9 mouse cellular contexts compared by ENCODE assay signal in the genomic region with DNA sequence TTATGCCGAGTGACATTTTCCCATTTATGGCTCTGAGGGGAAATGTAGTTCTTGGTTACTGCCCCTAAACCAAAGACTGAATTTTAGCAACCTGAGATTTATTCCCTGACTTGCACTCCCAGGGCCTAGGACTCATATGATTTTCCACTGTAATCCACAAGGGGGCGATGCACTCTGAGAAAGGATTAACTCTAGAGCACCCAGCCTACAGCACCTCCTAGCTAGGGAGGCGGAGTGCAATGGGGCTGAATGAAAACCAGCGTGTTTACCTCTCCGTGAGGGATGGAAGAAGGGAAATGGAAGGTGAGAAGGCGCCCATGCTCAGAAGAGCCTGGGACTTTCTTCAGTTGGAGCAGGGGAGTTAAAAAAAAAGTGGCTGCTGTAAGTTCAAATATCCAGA.
DNase-seq lines count a peak whose midpoint lies in the region; ATAC-seq lines count a peak whose summit lies in the region.
"Had no signal": no experiment of that assay in that cellular context is flagged by ENCODE, and none has a peak within 500 bp of the region (broad histone marks: within the 10 kb centered on the region; RNA-seq: fewer than 3 reads in every experiment).

No protein-coding gene starts in this region.

- no peak overlapping the region for H3K9ac ChIP-seq in embryonic facial prominence, embryonic 11.5 days (replicated peaks; ENCODE audit: low read length)
- H3K9ac ChIP-seq: limb, embryonic 15.5 days had no signal

- ATAC-seq in embryonic facial prominence, embryonic 11.5 days (replicated peaks; ENCODE audit: insufficient number of reproducible peaks, low FRiP score, low TSS enrichment, low read depth) = no peak

- 24% methylated on average over 6 of the region's 6 CpGs for WGBS in embryonic facial prominence, embryonic 11.5 days

- H3K36me3 ChIP-seq in embryonic facial prominence, embryonic 11.5 days (replicated peaks; ENCODE audit: control insufficient read depth, insufficient read depth, low read depth, low read length) = no peaks in the 10 kb centered on the region
- H3K36me3 ChIP-seq: limb, embryonic 15.5 days had no signal

- no peak overlapping the region for H3K4me2 ChIP-seq in embryonic facial prominence, embryonic 11.5 days (ENCODE audit: low read depth, low read length)
- H3K4me2 ChIP-seq: limb, embryonic 15.5 days had no signal

- H3K27me3 ChIP-seq in embryonic facial prominence, embryonic 11.5 days (ENCODE audit: control insufficient read depth, insufficient read depth, low read length) = no peaks in the 10 kb centered on the region

- H3K4me1 ChIP-seq in embryonic facial prominence, embryonic 11.5 days (ENCODE audit: control insufficient read depth, insufficient read depth, low read length) = no peaks in the 10 kb centered on the region
- H3K4me1 ChIP-seq: limb, embryonic 15.5 days had no signal

- peak; percentile 20 for DNase-seq in kidney, adult 18-20 months
- no peak for DNase-seq in kidney, adult 11 months
- DNase-seq in ZHBTc4 (ENCODE audit: low read depth, low spot score) = peak; percentile 84
- DNase-seq in embryonic facial prominence, embryonic 11.5 days (ENCODE audit: low spot score) = peak; percentile 72
- DNase-seq in kidney, postnatal 14 days = peak; percentile 41
- DNase-seq in lung, postnatal 36 days = peak; percentile 41
- peak; percentile 59 for DNase-seq in testis, postnatal 10 days (ENCODE audit: low spot score)
- no peak for DNase-seq in urinary bladder, postnatal 36 days (ENCODE audit: low spot score in 2 of 2)

- H3K27ac ChIP-seq in embryonic facial prominence, embryonic 11.5 days (replicated peaks; ENCODE audit: low read depth, low read length) = no peak overlapping the region
- H3K27ac ChIP-seq: limb, embryonic 15.5 days had no signal

- H3K9me3 ChIP-seq in embryonic facial prominence, embryonic 11.5 days (replicated peaks; ENCODE audit: control insufficient read depth, low read length) = no peaks in the 10 kb centered on the region
- H3K9me3 ChIP-seq: limb, embryonic 15.5 days had no signal

- H3K4me3 ChIP-seq in embryonic facial prominence, embryonic 11.5 days (ENCODE audit: low read depth, low read length) = no peak overlapping the region
- H3K4me3 ChIP-seq: limb, embryonic 15.5 days had no signal

Comparison
In these comparisons a context has a peak if more than half of its experiments do, and no peak if none do; other contexts are left out.
1. DNase-seq: peak in kidney, adult 18-20 months (single experiment), ZHBTc4 (single experiment), embryonic facial prominence, embryonic 11.5 days (single experiment), kidney, postnatal 14 days (single experiment), lung, postnatal 36 days (single experiment) and testis, postnatal 10 days (single experiment); none in kidney, adult 11 months (single experiment) and urinary bladder, postnatal 36 days (0 of 2).